Mouse (Mus musculus) retina, postnatal 7 days (tissue): ENCODE data around the gene Mynn.

Experiments used
- DNase-seq: peaks from one replicate; pipeline ENCODE4 v3.0.0-alpha.2; 2012; ENCODE audit warnings: low read depth, low spot score

The Mynn gene

GRCm38 (mm10) chr3:30644207-30644606, 42.3 kb downstream of the Mynn start, which contains the start of gene Lrriq4:
TSS of gene Lrriq4 (plus strand) at chr3:30644507.
- no peak for DNase-seq

- DNase-seq: no peak
These were observed 44.9 kb downstream of the Mynn start for GRCm38 (mm10) chr3:30646761-30647160.

GRCm38 (mm10) chr3:30647440-30648090, 45.7 kb downstream of the Mynn start, which contains the start of gene Lrrc34:
TSS of gene Lrrc34 (minus strand) at chr3:30647869.
- no peak for DNase-seq

GRCm38 (mm10) chr3:30648466-30648865, 46.6 kb downstream of the Mynn start:
- DNase-seq: no peak

GRCm38 (mm10) chr3:30650062-30650841, 48.4 kb downstream of the Mynn start:
- DNase-seq: peak; percentile 19

GRCm38 (mm10) chr3:30655937-30656336, 54.1 kb downstream of the Mynn start:
- no peak for DNase-seq

- no peak for DNase-seq
These were observed 56.6 kb downstream of the Mynn start for GRCm38 (mm10) chr3:30658486-30658885.
